Mouse (Mus musculus): Measurements from ENCODE around the gene Adarb2. TPM values are rescaled to one million over a fixed set of nuclear protein-coding genes. Genes with fewer than 3 reads are reported as not detected.

Gene Adarb2
- polyA plus RNA-seq, 1 experiment from 2014 or later: 0.18 TPM

GRCm38 (mm10) chr13:8316347-8317141 is 113.9 kb downstream of the Adarb2 start:
- WGBS: 41% methylated on average over 5 of the region's 5 CpGs
- Histone ChIP-seq H3K36me3 (ENCODE audit: control insufficient read depth, insufficient read depth, low read length) (no peaks in the 10 kb centered on the region), H3K27me3 (ENCODE audit: control insufficient read depth, insufficient read depth, low read length) (no peaks in the 10 kb centered on the region), H3K4me1 (replicated peaks; ENCODE audit: control insufficient read depth, insufficient read depth) (no peaks in the 10 kb centered on the region), H3K4me2 (replicated peaks; ENCODE audit: low read depth) (no peak overlapping the region), H3K9ac (ENCODE audit: low read length) (no peak overlapping the region), H3K4me3 (ENCODE audit: low read depth, low read length) (no peak overlapping the region), H3K27ac (replicated peaks) (no peak overlapping the region), H3K9me3 (ENCODE audit: control insufficient read depth, low read length) (no peaks in the 10 kb centered on the region)
- ATAC-seq (ENCODE audit: low FRiP score, low TSS enrichment) (no peak), DNase-seq (ENCODE audit: low spot score) (no peak)
- no peak for TF ChIP-seq CTCF (IDR thresholded peaks at IDR 0.05; ENCODE audit: low read depth)
- no peak for TF ChIP-seq EP300 (optimal IDR thresholded peaks at IDR 0.05)

GRCm38 (mm10) chr13:8333589-8334455 is 131.2 kb downstream of the Adarb2 start:
- H3K9me3 ChIP-seq (ENCODE audit: control insufficient read depth, low read length): no peaks in the 10 kb centered on the region
- no peak overlapping the region for H3K4me2 ChIP-seq (replicated peaks; ENCODE audit: low read depth)
- no peak overlapping the region for H3K9ac ChIP-seq (ENCODE audit: low read length)
- ATAC-seq (ENCODE audit: low FRiP score, low TSS enrichment) (no peak), DNase-seq (ENCODE audit: low spot score) (no peak)
- no peak overlapping the region for H3K27ac ChIP-seq (replicated peaks)
- H3K4me3 ChIP-seq (ENCODE audit: low read depth, low read length): no peak overlapping the region
- H3K36me3 ChIP-seq (ENCODE audit: control insufficient read depth, insufficient read depth, low read length): no peaks in the 10 kb centered on the region
- WGBS: 46% methylated on average over 7 of the region's 7 CpGs
- H3K27me3 ChIP-seq (ENCODE audit: control insufficient read depth, insufficient read depth, low read length): no peaks in the 10 kb centered on the region
- H3K4me1 ChIP-seq (replicated peaks; ENCODE audit: control insufficient read depth, insufficient read depth): no peaks in the 10 kb centered on the region
- no peak for TF ChIP-seq EP300 (optimal IDR thresholded peaks at IDR 0.05)
- no peak for TF ChIP-seq CTCF (IDR thresholded peaks at IDR 0.05; ENCODE audit: low read depth)

- ATAC-seq (ENCODE audit: low FRiP score, low TSS enrichment) (no peak), DNase-seq (ENCODE audit: low spot score) (no peak)
These were observed 131.9 kb downstream of the Adarb2 start for GRCm38 (mm10) chr13:8334580-8334979.

GRCm38 (mm10) chr13:8341086-8341807 is 138.6 kb downstream of the Adarb2 start:
- 69% methylated on average over 5 of the region's 5 CpGs for WGBS
- Histone ChIP-seq H3K4me2 (replicated peaks; ENCODE audit: low read depth) (no peak overlapping the region), H3K4me1 (replicated peaks; ENCODE audit: control insufficient read depth, insufficient read depth) (no peaks in the 10 kb centered on the region), H3K36me3 (ENCODE audit: control insufficient read depth, insufficient read depth, low read length) (no peaks in the 10 kb centered on the region), H3K9me3 (ENCODE audit: control insufficient read depth, low read length) (no peaks in the 10 kb centered on the region), H3K4me3 (ENCODE audit: low read depth, low read length) (no peak overlapping the region), H3K27ac (replicated peaks) (no peak overlapping the region), H3K9ac (ENCODE audit: low read length) (no peak overlapping the region), H3K27me3 (ENCODE audit: control insufficient read depth, insufficient read depth, low read length) (no peaks in the 10 kb centered on the region)
- TF ChIP-seq CTCF (IDR thresholded peaks at IDR 0.05; ENCODE audit: low read depth) (no peak), EP300 (optimal IDR thresholded peaks at IDR 0.05) (no peak)
- DNase-seq (ENCODE audit: low spot score): no peak
- ATAC-seq (ENCODE audit: low FRiP score, low TSS enrichment): no peak

More at GRCm38 (mm10) chr13:8334580-8334979, 131.9 kb downstream of the Adarb2 start:
- 56% methylated on average over 4 of the region's 4 CpGs for WGBS
- Histone ChIP-seq H3K4me2 (replicated peaks; ENCODE audit: low read depth) (no peak overlapping the region), H3K9ac (ENCODE audit: low read length) (no peak overlapping the region), H3K27me3 (ENCODE audit: control insufficient read depth, insufficient read depth, low read length) (no peaks in the 10 kb centered on the region), H3K4me1 (replicated peaks; ENCODE audit: control insufficient read depth, insufficient read depth) (no peaks in the 10 kb centered on the region), H3K27ac (replicated peaks) (no peak overlapping the region), H3K4me3 (ENCODE audit: low read depth, low read length) (no peak overlapping the region), H3K9me3 (ENCODE audit: control insufficient read depth, low read length) (no peaks in the 10 kb centered on the region), H3K36me3 (ENCODE audit: control insufficient read depth, insufficient read depth, low read length) (no peaks in the 10 kb centered on the region)
- no peak for TF ChIP-seq CTCF (IDR thresholded peaks at IDR 0.05; ENCODE audit: low read depth)
- no peak for TF ChIP-seq EP300 (optimal IDR thresholded peaks at IDR 0.05)

- Histone ChIP-seq H3K36me3 (ENCODE audit: control insufficient read depth, insufficient read depth, low read length) (no peaks in the 10 kb centered on the region), H3K4me3 (ENCODE audit: low read depth, low read length) (no peak overlapping the region), H3K27me3 (ENCODE audit: control insufficient read depth, insufficient read depth, low read length) (no peaks in the 10 kb centered on the region), H3K9ac (ENCODE audit: low read length) (no peak overlapping the region), H3K9me3 (ENCODE audit: control insufficient read depth, low read length) (no peaks in the 10 kb centered on the region), H3K4me1 (replicated peaks; ENCODE audit: control insufficient read depth, insufficient read depth) (no peaks in the 10 kb centered on the region), H3K4me2 (replicated peaks; ENCODE audit: low read depth) (no peak overlapping the region), H3K27ac (replicated peaks) (no peak overlapping the region)
- TF ChIP-seq CTCF (IDR thresholded peaks at IDR 0.05; ENCODE audit: low read depth) (no peak), EP300 (optimal IDR thresholded peaks at IDR 0.05) (no peak)
- WGBS: 77% methylated on average over 7 of the region's 7 CpGs
- DNase-seq (ENCODE audit: low spot score) (no peak), ATAC-seq (ENCODE audit: low FRiP score, low TSS enrichment) (no peak)
These were observed 144.5 kb downstream of the Adarb2 start for GRCm38 (mm10) chr13:8347147-8347546.
